Mouse (Mus musculus): ENCODE results near the gene Mdm4. TPM values are rescaled to one million over a fixed set of nuclear protein-coding genes. Genes with fewer than 3 reads are reported as not detected.
"Not testable (repeated sequence)": the region's sequence is repeated elsewhere in the genome, so short reads cannot be mapped to it uniquely, and the experiment has no call there.

The Mdm4 gene
- polyA plus RNA-seq, 1 experiment from 2014 or later: 48.0 TPM

GRCm38 (mm10) chr1:133047575-133047974, 17.2 kb upstream of the Mdm4 start:
- WGBS: 25% methylated on average over 8 of the region's 8 CpGs
- Histone ChIP-seq H3K4me1 (replicated peaks) (peaks cover 59% of the 10 kb centered on the region), H3K27me3 (no peaks in the 10 kb centered on the region), H3K4me2 (peak overlapping the region; percentile 83), H3K36me3 (no peaks in the 10 kb centered on the region), H3K9ac (peak overlapping the region; percentile 99), H3K27ac (peak overlapping the region; percentile 99), H3K9me3 (no peaks in the 10 kb centered on the region), H3K4me3 (peak overlapping the region; percentile 88)
- no peak for ATAC-seq (ENCODE audit: low FRiP score)

- under 1% methylated on average over 31 of the region's 40 CpGs for WGBS
- Histone ChIP-seq H3K4me1 (replicated peaks) (peaks cover 51% of the 10 kb centered on the region), H3K27ac (peak overlapping the region; percentile 99), H3K36me3 (no peaks in the 10 kb centered on the region), H3K4me2 (peak overlapping the region; percentile 83), H3K9me3 (no peaks in the 10 kb centered on the region), H3K4me3 (peak overlapping the region; percentile 88), H3K9ac (peak overlapping the region; percentile 99), H3K27me3 (no peaks in the 10 kb centered on the region)
- peak; percentile 77 for ATAC-seq (ENCODE audit: low FRiP score)
Measured at GRCm38 (mm10) chr1:133046441-133046931, 16.1 kb upstream of the Mdm4 start.

- Histone ChIP-seq H3K4me2 (peak overlapping the region; percentile 83), H3K36me3 (no peaks in the 10 kb centered on the region), H3K27me3 (no peaks in the 10 kb centered on the region), H3K4me1 (replicated peaks) (peaks cover 51% of the 10 kb centered on the region), H3K9me3 (no peaks in the 10 kb centered on the region), H3K4me3 (peak overlapping the region; percentile 88), H3K9ac (peak overlapping the region; percentile 99), H3K27ac (peak overlapping the region; percentile 99)
- ATAC-seq (ENCODE audit: low FRiP score): peak; percentile 90
- under 1% methylated on average over 64 of the region's 71 CpGs for WGBS
Measured at GRCm38 (mm10) chr1:133045861-133046440, 15.6 kb upstream of the Mdm4 start.

- peak within 1 kb of the TSS; percentile 88 for H3K4me3 ChIP-seq
- H3K27me3 ChIP-seq: no peaks in the 10 kb centered on the region
- no peaks in the 10 kb centered on the region for H3K9me3 ChIP-seq
- H3K36me3 ChIP-seq: no peaks in the 10 kb centered on the region
- H3K4me2 ChIP-seq: peak within 1 kb of the TSS; percentile 83
- H3K9ac ChIP-seq: peak within 1 kb of the TSS; percentile 99
- ATAC-seq (ENCODE audit: low FRiP score): peak; percentile 5; the same call in 1 of the 2 replicates
- H3K27ac ChIP-seq: peak within 1 kb of the TSS; percentile 99
- WGBS: 3% methylated on average over 15 of the region's 15 CpGs
- peaks cover 46% of the 10 kb centered on the region for H3K4me1 ChIP-seq (replicated peaks)
Measured at GRCm38 (mm10) chr1:133045011-133045860, 14.9 kb upstream of the Mdm4 start, which contains the start of gene Pik3c2b. Gene Pik3c2b (plus strand): TSS chr1:133045667.

- H3K36me3 ChIP-seq: no peaks in the 10 kb centered on the region
- H3K27ac ChIP-seq: no peak overlapping the region
- no peak overlapping the region for H3K4me3 ChIP-seq
- no peak overlapping the region for H3K9ac ChIP-seq
- no peaks in the 10 kb centered on the region for H3K9me3 ChIP-seq
- 12% methylated on average over 4 of the region's 4 CpGs for WGBS
- H3K27me3 ChIP-seq: no peaks in the 10 kb centered on the region
- no peak overlapping the region for H3K4me2 ChIP-seq
- peaks cover 3% of the 10 kb centered on the region; the same call in 1 of the 2 replicates for H3K4me1 ChIP-seq (replicated peaks)
- ATAC-seq (ENCODE audit: low FRiP score): peak; percentile 65
Measured at GRCm38 (mm10) chr1:133039505-133039949, 9.2 kb upstream of the Mdm4 start.

- peaks cover 15% of the 10 kb centered on the region for H3K4me1 ChIP-seq (replicated peaks)
- not testable (repeated sequence) for H3K27ac ChIP-seq; H3K4me2 ChIP-seq; ATAC-seq (ENCODE audit: low FRiP score); H3K36me3 ChIP-seq; H3K9ac ChIP-seq; H3K9me3 ChIP-seq; H3K27me3 ChIP-seq; H3K4me3 ChIP-seq
- WGBS: 69% methylated on average over 7 of the region's 7 CpGs
Measured at GRCm38 (mm10) chr1:133034682-133035081, 4.3 kb upstream of the Mdm4 start.

- no peak overlapping the region for H3K9ac ChIP-seq
- no peak overlapping the region for H3K27ac ChIP-seq
Measured at GRCm38 (mm10) chr1:133034091-133034460, 3.7 kb upstream of the Mdm4 start.

GRCm38 (mm10) chr1:133033316-133034090, 3.1 kb upstream of the Mdm4 start:
- no peaks in the 10 kb centered on the region for H3K27me3 ChIP-seq
- no peaks in the 10 kb centered on the region for H3K9me3 ChIP-seq
- no peaks in the 10 kb centered on the region for H3K36me3 ChIP-seq
- H3K27ac ChIP-seq: peak overlapping the region; percentile 70
- peak overlapping the region; percentile 61 for H3K4me2 ChIP-seq
- WGBS: under 1% methylated on average over 28 of the region's 28 CpGs
- peak; percentile 83 for ATAC-seq (ENCODE audit: low FRiP score)
- H3K9ac ChIP-seq: peak overlapping the region; percentile 65
- peaks cover 13% of the 10 kb centered on the region for H3K4me1 ChIP-seq (replicated peaks)
- peak overlapping the region; percentile 45 for H3K4me3 ChIP-seq

More at GRCm38 (mm10) chr1:133034091-133034460, 3.7 kb upstream of the Mdm4 start:
- H3K9me3 ChIP-seq: no peaks in the 10 kb centered on the region
- no peaks in the 10 kb centered on the region for H3K36me3 ChIP-seq
- peak; percentile 55 for ATAC-seq (ENCODE audit: low FRiP score)
- 1% methylated on average over 11 of the region's 11 CpGs for WGBS
- H3K4me1 ChIP-seq (replicated peaks): peaks cover 13% of the 10 kb centered on the region
- peak overlapping the region; percentile 45 for H3K4me3 ChIP-seq
- H3K27me3 ChIP-seq: no peaks in the 10 kb centered on the region
- peak overlapping the region; percentile 61 for H3K4me2 ChIP-seq

GRCm38 (mm10) chr1:133032981-133033315, 2.6 kb upstream of the Mdm4 start:
- 9% methylated on average over 5 of the region's 5 CpGs for WGBS
- ATAC-seq (ENCODE audit: low FRiP score): no peak
- peak overlapping the region; percentile 45 for H3K4me3 ChIP-seq
- no peaks in the 10 kb centered on the region for H3K36me3 ChIP-seq
- H3K4me1 ChIP-seq (replicated peaks): peaks cover 13% of the 10 kb centered on the region
- no peaks in the 10 kb centered on the region for H3K9me3 ChIP-seq
- peak overlapping the region; percentile 70 for H3K27ac ChIP-seq
- no peaks in the 10 kb centered on the region for H3K27me3 ChIP-seq
- H3K4me2 ChIP-seq: peak overlapping the region; percentile 61
- H3K9ac ChIP-seq: peak overlapping the region; percentile 65

- H3K4me3 ChIP-seq: no peak overlapping the region
- no peaks in the 10 kb centered on the region for H3K27me3 ChIP-seq
- H3K4me1 ChIP-seq (replicated peaks): peaks cover 13% of the 10 kb centered on the region
- H3K36me3 ChIP-seq: no peaks in the 10 kb centered on the region
- ATAC-seq (ENCODE audit: low FRiP score): no peak
- 94% methylated on average over 3 of the region's 3 CpGs for WGBS
- no peak overlapping the region for H3K4me2 ChIP-seq
- H3K9me3 ChIP-seq: no peaks in the 10 kb centered on the region
- no peak overlapping the region for H3K9ac ChIP-seq
- no peak overlapping the region for H3K27ac ChIP-seq
Measured at GRCm38 (mm10) chr1:133029744-133030143, 617 bp downstream of the Mdm4 start.

- WGBS: 46% methylated on average over 7 of the region's 7 CpGs
Measured at GRCm38 (mm10) chr1:133027980-133028379, 2.4 kb downstream of the Mdm4 start.

GRCm38 (mm10) chr1:133027126-133027525, 3.2 kb downstream of the Mdm4 start:
- Histone ChIP-seq H3K9ac (no peak overlapping the region), H3K4me1 (replicated peaks) (peaks cover 9% of the 10 kb centered on the region), H3K9me3 (no peaks in the 10 kb centered on the region), H3K27me3 (no peaks in the 10 kb centered on the region), H3K36me3 (no peaks in the 10 kb centered on the region), H3K4me3 (no peak overlapping the region), H3K4me2 (no peak overlapping the region), H3K27ac (no peak overlapping the region)
- ATAC-seq (ENCODE audit: low FRiP score): no peak
- 97% methylated on average over 2 of the region's 2 CpGs for WGBS

More at GRCm38 (mm10) chr1:133027980-133028379, 2.4 kb downstream of the Mdm4 start:
- Histone ChIP-seq H3K9ac (no peak overlapping the region), H3K27me3 (no peaks in the 10 kb centered on the region), H3K4me3 (no peak overlapping the region), H3K36me3 (no peaks in the 10 kb centered on the region), H3K4me2 (no peak overlapping the region), H3K9me3 (no peaks in the 10 kb centered on the region), H3K27ac (no peak overlapping the region), H3K4me1 (replicated peaks) (peaks cover 16% of the 10 kb centered on the region)
- no peak for ATAC-seq (ENCODE audit: low FRiP score)

Data from hindbrain, embryonic 13.5 days (tissue).